Mouse (Mus musculus) embryo, embryonic 11.5 days (tissue): ENCODE data around the gene Ptchd4.

Source experiments
- DNase-seq: peaks from one replicate; pipeline ENCODE4 v3.0.0-alpha.2; 2012; ENCODE audit warnings: low read depth, low spot score

Gene Ptchd4

GRCm38 (mm10) chr17:42427961-42428360, 112.2 kb downstream of the Ptchd4 start:
- no peak for DNase-seq

- DNase-seq = no peak
Observed at GRCm38 (mm10) chr17:42430380-42430779, 114.6 kb downstream of the Ptchd4 start.

GRCm38 (mm10) chr17:42452235-42452634, 136.5 kb downstream of the Ptchd4 start:
- no peak for DNase-seq

- no peak for DNase-seq
Observed at GRCm38 (mm10) chr17:42456441-42456840, 140.7 kb downstream of the Ptchd4 start.

GRCm38 (mm10) chr17:42462726-42463125, 147.0 kb downstream of the Ptchd4 start:
- no peak for DNase-seq

DNA sequence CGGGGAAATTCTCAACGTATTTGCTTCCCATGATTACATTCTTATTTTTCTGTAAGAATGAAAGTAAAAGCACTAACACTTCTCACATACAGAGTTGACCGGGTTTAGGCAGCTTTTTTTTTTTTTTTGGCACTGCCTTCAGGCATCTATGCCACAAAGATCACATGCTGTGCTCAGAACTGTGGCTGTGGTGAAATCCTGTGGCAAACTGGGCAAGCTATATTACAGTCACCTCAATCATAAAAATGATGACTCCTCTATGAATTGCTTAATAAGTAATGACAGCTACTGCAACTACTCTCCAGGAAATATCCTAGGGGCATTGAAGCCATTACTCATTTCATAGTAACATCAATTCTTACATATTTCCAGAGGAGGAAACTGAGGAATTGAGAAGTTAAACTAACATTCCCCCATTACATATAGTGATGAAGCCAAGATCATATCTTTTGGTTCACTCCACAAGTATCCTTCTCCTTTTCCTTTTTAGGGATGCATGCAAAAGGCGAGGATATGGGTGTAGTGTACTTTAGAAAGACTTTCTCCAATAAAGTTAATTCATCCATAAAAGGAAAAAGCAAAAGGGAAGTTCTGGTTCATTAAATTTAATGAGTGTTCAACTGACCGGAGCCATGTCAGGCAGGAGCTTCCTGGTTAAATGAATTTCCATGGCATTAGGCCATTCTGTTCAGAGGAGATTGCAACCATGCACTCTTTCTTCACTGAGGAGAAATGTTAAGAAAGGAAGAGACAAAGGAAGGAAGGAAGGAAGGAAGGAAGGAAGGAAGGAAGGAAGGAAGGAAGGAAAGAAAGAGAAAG, 164.6 kb downstream of the Ptchd4 start:
- no peak for DNase-seq

DNA sequence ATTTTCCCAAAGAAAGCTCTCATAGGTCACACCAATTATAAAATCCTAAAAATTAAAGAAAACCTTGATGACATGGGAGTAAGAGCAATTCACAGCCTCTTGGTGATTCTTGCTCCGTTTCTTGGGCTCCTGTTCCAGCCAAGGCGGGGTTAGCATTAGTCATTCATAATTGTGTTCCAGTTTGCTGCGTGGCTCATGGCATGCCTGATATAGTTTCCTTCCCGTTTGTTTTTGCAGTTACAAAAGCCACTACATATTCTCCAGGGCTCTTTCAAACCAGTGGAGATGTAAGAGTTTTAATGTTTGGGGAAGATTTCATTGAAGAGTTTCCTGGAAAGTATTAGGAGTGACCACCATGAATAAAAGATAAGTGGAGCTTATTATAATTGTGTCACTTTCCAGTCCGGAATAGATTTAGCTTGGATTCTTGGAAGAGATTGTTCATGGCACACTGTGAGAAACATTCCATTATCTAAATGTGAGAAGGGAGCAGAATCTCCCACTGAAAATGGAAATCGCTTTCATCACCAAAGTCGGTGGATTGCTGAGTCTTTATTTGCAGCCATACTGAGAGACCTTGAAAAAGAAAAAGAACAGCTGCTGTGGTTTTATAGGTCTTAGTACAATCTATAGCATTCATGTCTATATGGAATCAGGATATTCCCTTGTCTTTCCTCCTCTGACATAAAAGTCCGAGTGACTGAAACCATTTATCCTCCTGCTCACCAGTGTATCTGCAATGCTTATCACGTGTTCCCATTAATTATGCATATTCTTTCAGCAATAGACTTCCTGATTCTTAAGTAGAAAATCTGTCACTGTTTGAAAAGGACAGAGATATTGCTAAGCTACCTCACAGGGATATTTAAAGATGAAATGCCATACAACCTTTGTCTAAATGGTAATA, 193.9 kb downstream of the Ptchd4 start:
- DNase-seq = no peak

- no peak for DNase-seq
Observed at GRCm38 (mm10) chr17:42530147-42530546, 214.4 kb downstream of the Ptchd4 start.

DNA sequence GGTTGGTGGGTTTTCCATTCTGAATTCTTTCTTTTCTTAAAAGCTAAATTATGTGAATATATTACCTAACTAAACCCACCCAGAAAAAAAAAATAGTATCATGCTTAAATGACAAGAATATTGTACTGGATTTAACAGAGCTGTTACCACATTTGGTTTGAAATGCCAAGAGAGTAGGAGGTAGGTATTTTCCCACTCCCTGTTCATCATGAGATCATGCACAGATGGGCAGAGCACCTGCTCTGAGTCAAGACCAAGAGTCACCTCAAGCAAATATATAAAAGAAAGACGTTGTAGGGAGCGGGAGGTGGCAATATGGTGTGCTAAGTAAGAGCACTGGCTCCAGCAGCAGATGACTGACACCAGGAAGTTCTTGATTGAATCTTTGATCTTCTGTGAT, 233.8 kb downstream of the Ptchd4 start:
- no peak for DNase-seq
